Mouse (Mus musculus): Measurements from ENCODE around the gene Rpl38. TPM values are rescaled to one million over a fixed set of nuclear protein-coding genes. Genes with fewer than 3 reads are reported as not detected.

The Rpl38 gene
- total and polyA plus RNA-seq, 2 experiments from 2014 or later, result 331 to 773 TPM

GRCm38 (mm10) chr11:114649510-114649909 lies 18.8 kb upstream of the Rpl38 start:
- WGBS, result 53% methylated on average over 4 of the region's 4 CpGs
- H3K9ac ChIP-seq (replicated peaks; ENCODE audit: low read depth, low read length), result no peak overlapping the region
- H3K4me2 ChIP-seq (ENCODE audit: low read depth, low read length), result no peak overlapping the region

DNA sequence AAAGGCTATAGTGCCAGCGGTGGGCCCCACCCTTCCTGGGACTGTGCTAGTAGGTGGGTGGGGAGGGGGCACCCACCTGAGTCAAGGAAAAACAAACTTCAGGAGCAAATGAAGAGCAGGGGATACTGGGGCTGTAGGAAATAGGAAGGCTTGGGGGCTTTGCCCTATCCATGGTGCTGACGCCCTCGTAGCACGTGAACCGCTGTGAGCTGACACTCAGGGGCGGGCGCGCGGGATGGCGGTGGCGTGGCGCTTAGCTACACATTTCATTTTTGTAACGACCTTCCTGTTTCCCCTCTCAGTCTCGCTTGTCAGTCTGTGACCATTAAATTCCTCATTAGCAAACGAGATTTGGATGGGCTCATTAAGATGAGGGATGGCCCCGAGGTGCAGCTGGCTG lies 15.8 kb upstream of the Rpl38 start:
- Histone ChIP-seq H3K4me2 (ENCODE audit: low read depth, low read length) (no peak overlapping the region), H3K36me3 (replicated peaks; ENCODE audit: control insufficient read depth, insufficient read depth, low read length) (no peaks in the 10 kb centered on the region), H3K4me3 (ENCODE audit: low read depth, low read length) (no peak overlapping the region), H3K9me3 (replicated peaks; ENCODE audit: control insufficient read depth, low read length) (no peaks in the 10 kb centered on the region), H3K4me1 (ENCODE audit: control insufficient read depth, insufficient read depth) (no peaks in the 10 kb centered on the region), H3K9ac (replicated peaks; ENCODE audit: low read depth, low read length) (no peak overlapping the region), H3K27me3 (ENCODE audit: control insufficient read depth, insufficient read depth, low read length) (peaks cover 4% of the 10 kb centered on the region), H3K27ac (ENCODE audit: low read depth) (no peak overlapping the region)
- ATAC-seq (ENCODE audit: insufficient read depth, low read depth) (no peak; the same call in 1 of the 2 replicates), DNase-seq (ENCODE audit: low spot score) (no peak)
- WGBS, result 5% methylated on average over 16 of the region's 16 CpGs
- TF ChIP-seq CTCF (IDR thresholded peaks at IDR 0.05; ENCODE audit: low read depth), result no peak
- TF ChIP-seq EP300 (IDR thresholded peaks at IDR 0.05; ENCODE audit: low read depth), result no peak

More at GRCm38 (mm10) chr11:114649510-114649909, 18.8 kb upstream of the Rpl38 start:
- H3K9me3 ChIP-seq (replicated peaks; ENCODE audit: control insufficient read depth, low read length), result no peaks in the 10 kb centered on the region
- H3K4me3 ChIP-seq (ENCODE audit: low read depth, low read length), result no peak overlapping the region
- DNase-seq (ENCODE audit: low spot score) (no peak), ATAC-seq (ENCODE audit: insufficient read depth, low read depth) (no peak)
- no peak for TF ChIP-seq CTCF (IDR thresholded peaks at IDR 0.05; ENCODE audit: low read depth)
- TF ChIP-seq EP300 (IDR thresholded peaks at IDR 0.05; ENCODE audit: low read depth), result no peak
- peaks cover 4% of the 10 kb centered on the region for H3K27me3 ChIP-seq (ENCODE audit: control insufficient read depth, insufficient read depth, low read length)
- H3K4me1 ChIP-seq (ENCODE audit: control insufficient read depth, insufficient read depth), result no peaks in the 10 kb centered on the region
- H3K27ac ChIP-seq (ENCODE audit: low read depth), result no peak overlapping the region
- H3K36me3 ChIP-seq (replicated peaks; ENCODE audit: control insufficient read depth, insufficient read depth, low read length), result no peaks in the 10 kb centered on the region

DNA sequence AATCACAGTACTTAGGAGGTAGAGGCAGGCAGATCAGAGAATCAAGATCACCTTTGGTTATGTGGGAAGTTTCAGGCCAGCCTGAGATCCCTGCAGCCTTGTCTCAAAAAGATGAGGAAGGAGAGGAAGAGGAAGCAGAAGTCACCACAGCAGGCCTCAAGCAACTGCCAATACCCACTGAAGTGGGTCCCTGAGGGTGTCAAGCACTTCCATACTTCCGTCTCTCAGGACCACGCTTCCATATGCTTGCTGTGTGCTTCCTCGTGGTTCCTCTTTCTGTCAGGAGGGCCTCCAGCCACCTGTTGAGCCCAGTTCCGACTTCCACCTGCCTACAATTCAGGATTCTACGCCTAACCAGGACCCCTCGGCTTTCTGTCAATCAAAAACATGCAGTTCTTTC lies 14.7 kb upstream of the Rpl38 start:
- Histone ChIP-seq H3K36me3 (replicated peaks; ENCODE audit: control insufficient read depth, insufficient read depth, low read length) (no peaks in the 10 kb centered on the region), H3K27me3 (ENCODE audit: control insufficient read depth, insufficient read depth, low read length) (peaks cover 4% of the 10 kb centered on the region)
- TF ChIP-seq EP300 (IDR thresholded peaks at IDR 0.05; ENCODE audit: low read depth), result no peak
- no peak for TF ChIP-seq CTCF (IDR thresholded peaks at IDR 0.05; ENCODE audit: low read depth)

DNA sequence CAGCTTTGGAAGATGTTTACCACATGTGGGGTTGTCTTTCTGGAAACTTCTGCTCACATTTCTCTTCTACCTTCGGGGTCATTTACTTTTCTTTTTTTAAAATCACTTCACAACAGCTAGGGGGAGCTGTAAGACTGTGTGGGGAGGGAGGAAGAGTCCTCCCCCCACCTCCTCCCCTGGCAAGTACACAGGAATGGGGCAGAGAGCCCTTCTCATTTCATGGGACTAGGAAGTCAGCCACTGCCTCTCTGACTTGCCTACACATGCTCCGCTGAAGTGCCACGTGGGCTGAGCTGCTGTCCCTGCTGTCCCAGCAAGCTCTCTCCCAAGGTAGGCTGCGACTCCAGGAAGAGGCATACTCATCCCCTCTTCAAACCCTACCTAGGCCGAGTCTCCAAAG lies 13.8 kb upstream of the Rpl38 start:
- DNase-seq (ENCODE audit: low spot score) (no peak), ATAC-seq (ENCODE audit: insufficient read depth, low read depth) (no peak)
- WGBS, result 39% methylated on average over 5 of the region's 5 CpGs
- H3K36me3 ChIP-seq (replicated peaks; ENCODE audit: control insufficient read depth, insufficient read depth, low read length), result no peaks in the 10 kb centered on the region
- peaks cover 4% of the 10 kb centered on the region for H3K27me3 ChIP-seq (ENCODE audit: control insufficient read depth, insufficient read depth, low read length)
- TF ChIP-seq CTCF (IDR thresholded peaks at IDR 0.05; ENCODE audit: low read depth) (no peak), EP300 (IDR thresholded peaks at IDR 0.05; ENCODE audit: low read depth) (no peak)
- H3K27ac ChIP-seq (ENCODE audit: low read depth), result no peak overlapping the region
- H3K4me1 ChIP-seq (ENCODE audit: control insufficient read depth, insufficient read depth), result no peaks in the 10 kb centered on the region
- H3K9ac ChIP-seq (replicated peaks; ENCODE audit: low read depth, low read length), result no peak overlapping the region
- H3K9me3 ChIP-seq (replicated peaks; ENCODE audit: control insufficient read depth, low read length), result no peaks in the 10 kb centered on the region
- H3K4me3 ChIP-seq (ENCODE audit: low read depth, low read length), result no peak overlapping the region
- no peak overlapping the region for H3K4me2 ChIP-seq (ENCODE audit: low read depth, low read length)

More for the DNA sequence above, 14.7 kb upstream of the Rpl38 start:
- H3K27ac ChIP-seq (ENCODE audit: low read depth), result no peak overlapping the region
- H3K4me1 ChIP-seq (ENCODE audit: control insufficient read depth, insufficient read depth), result no peaks in the 10 kb centered on the region
- 74% methylated on average over 6 of the region's 6 CpGs for WGBS
- H3K9me3 ChIP-seq (replicated peaks; ENCODE audit: control insufficient read depth, low read length), result no peaks in the 10 kb centered on the region
- H3K9ac ChIP-seq (replicated peaks; ENCODE audit: low read depth, low read length), result no peak overlapping the region
- H3K4me2 ChIP-seq (ENCODE audit: low read depth, low read length), result no peak overlapping the region
- ATAC-seq (ENCODE audit: insufficient read depth, low read depth), result no peak
- DNase-seq (ENCODE audit: low spot score), result no peak
- no peak overlapping the region for H3K4me3 ChIP-seq (ENCODE audit: low read depth, low read length)

GRCm38 (mm10) chr11:114655350-114656008 lies 12.8 kb upstream of the Rpl38 start:
- peaks cover 4% of the 10 kb centered on the region for H3K27me3 ChIP-seq (ENCODE audit: control insufficient read depth, insufficient read depth, low read length)
- no peaks in the 10 kb centered on the region for H3K4me1 ChIP-seq (ENCODE audit: control insufficient read depth, insufficient read depth)
- 69% methylated on average over 7 of the region's 7 CpGs for WGBS
- no peak overlapping the region for H3K27ac ChIP-seq (ENCODE audit: low read depth)
- no peak for TF ChIP-seq EP300 (IDR thresholded peaks at IDR 0.05; ENCODE audit: low read depth)
- no peak for TF ChIP-seq CTCF (IDR thresholded peaks at IDR 0.05; ENCODE audit: low read depth)
- H3K9ac ChIP-seq (replicated peaks; ENCODE audit: low read depth, low read length), result no peak overlapping the region
- DNase-seq (ENCODE audit: low spot score) (no peak), ATAC-seq (ENCODE audit: insufficient read depth, low read depth) (no peak)
- H3K9me3 ChIP-seq (replicated peaks; ENCODE audit: control insufficient read depth, low read length), result no peaks in the 10 kb centered on the region
- H3K36me3 ChIP-seq (replicated peaks; ENCODE audit: control insufficient read depth, insufficient read depth, low read length), result no peaks in the 10 kb centered on the region
- no peak overlapping the region for H3K4me3 ChIP-seq (ENCODE audit: low read depth, low read length)
- no peak overlapping the region for H3K4me2 ChIP-seq (ENCODE audit: low read depth, low read length)

All from heart, postnatal 0 days (tissue).